Mouse (Mus musculus): ENCODE results near the gene Smim9. TPM values are rescaled to one million over a fixed set of nuclear protein-coding genes. Genes with fewer than 3 reads are reported as not detected.

Gene Smim9
- polyA plus RNA-seq, 1 experiment from 2014 or later: not detected

DNA sequence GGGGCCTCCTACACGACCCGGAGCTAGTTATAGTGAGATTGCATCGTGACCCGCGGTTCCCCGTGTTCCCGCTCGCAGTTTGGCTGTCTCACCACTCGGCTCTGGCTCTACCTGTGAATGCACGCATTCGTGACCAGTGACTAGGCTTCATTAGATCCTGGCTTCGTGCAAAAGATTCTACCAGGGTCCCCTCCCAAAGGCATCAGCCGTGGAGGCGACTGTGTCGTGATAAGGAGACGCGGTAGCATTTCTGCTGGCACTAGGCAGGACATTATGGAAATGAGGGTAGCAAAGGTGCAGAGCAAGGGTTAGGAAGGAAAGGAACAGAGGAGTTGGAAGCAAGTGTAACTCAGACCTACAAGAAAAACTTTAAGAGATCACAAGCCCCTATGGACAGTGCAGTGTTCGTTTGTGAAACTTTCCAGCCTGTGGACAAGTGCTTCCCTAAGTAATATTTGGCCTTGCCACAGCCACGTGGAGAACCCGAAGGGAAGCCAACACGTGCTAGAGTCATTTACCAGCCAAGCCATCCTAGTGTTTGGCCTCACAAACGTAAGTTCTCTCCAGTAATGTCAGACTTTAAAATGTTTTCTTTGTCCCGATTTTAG, 67.3 kb downstream of the Smim9 start:
- peak overlapping the region; percentile 74 for H3K27ac ChIP-seq (ENCODE audit: low read depth, low read length)
- H3K36me3 ChIP-seq (ENCODE audit: control insufficient read depth, insufficient read depth, low read length): 0 out of 2 replicates have a peak, but pooled peaks cover 3% of the 10 kb centered on the region
- ATAC-seq (replicated peaks; ENCODE audit: insufficient number of reproducible peaks, low FRiP score, low TSS enrichment): no peak
- WGBS (ENCODE audit: insufficient replicate concordance): 19% methylated on average over 23 of the region's 23 CpGs
- H3K4me2 ChIP-seq: peak overlapping the region; percentile 62
- peak overlapping the region; percentile 67 for H3K9ac ChIP-seq (ENCODE audit: low read depth, low read length)
- no peaks in the 10 kb centered on the region for H3K9me3 ChIP-seq (replicated peaks; ENCODE audit: control insufficient read depth, low read length)
- H3K4me1 ChIP-seq (ENCODE audit: control insufficient read depth, insufficient read depth, low read length): no peaks in the 10 kb centered on the region
- no peaks in the 10 kb centered on the region for H3K27me3 ChIP-seq (ENCODE audit: control insufficient read depth, insufficient read depth, low read length)
- H3K4me3 ChIP-seq (ENCODE audit: low read depth, low read length): peak overlapping the region; percentile 57

Other genes starting within 250 kb of the Smim9 start
- 1.8 and 1.9 TPM in 2 replicates for gene Gab3, start 78.3 kb downstream of the Smim9 start, polyA plus RNA-seq (2014; fragmentation: Nextera tagmentation; extraction: Ambion mirVana)
- gene Dkc1, start 67.9 kb downstream of the Smim9 start, polyA plus RNA-seq (2014; fragmentation: Nextera tagmentation; extraction: Ambion mirVana): 74.0 and 79.2 TPM in 2 replicates
- 22.3 and 25.2 TPM in 2 replicates for gene Mpp1, start 32.8 kb downstream of the Smim9 start, polyA plus RNA-seq (2014; fragmentation: Nextera tagmentation; extraction: Ambion mirVana)
- gene Fundc2, start 218.6 kb upstream of the Smim9 start, polyA plus RNA-seq (2014; fragmentation: Nextera tagmentation; extraction: Ambion mirVana): 69.9 and 71.3 TPM in 2 replicates
- 1.4 and 2.5 TPM in 2 replicates for gene F8, start 218.8 kb upstream of the Smim9 start, polyA plus RNA-seq (2014; fragmentation: Nextera tagmentation; extraction: Ambion mirVana)

Measured in heart, embryonic 11.5 days (tissue).